Comparison of ENCODE assay signal across 8 mouse cellular contexts in genomic region chr8:85083108-85083813, GRCm38 (mm10). TPM values are rescaled to one million over a fixed set of nuclear protein-coding genes. Genes with fewer than 3 reads are reported as not detected.
A peak's percentile ranks its signal among the peaks of the same experiment; 100 is the strongest.
DNase-seq lines count a peak whose midpoint lies in the region; ATAC-seq lines count a peak whose summit lies in the region.

Gene Man2b1, plus strand, starts transcription at chr8:85083270.

- H3K4me3 ChIP-seq in hindbrain, embryonic 11.5 days (ENCODE audit: low read depth, low read length) = peak within 1 kb of the TSS; percentile 49

- no peak within 1 kb of the TSS for H3K27ac ChIP-seq in hindbrain, embryonic 11.5 days (ENCODE audit: low read depth, low read length)

- peak; percentile 80 for DNase-seq in MN1 (ENCODE audit: low spot score)
- peak; percentile 88 for DNase-seq in cerebellum, adult 9-10 months
- peak; percentile 88 to 93 for DNase-seq in frontal cortex, adult 2 months (ENCODE audit: extremely low spot score in 1 of 2, low spot score in 1 of 2)
- peak; percentile 77 for DNase-seq in hindbrain, embryonic 11.5 days (ENCODE audit: low spot score)
- peak; percentile 75 to 92 for DNase-seq in layer of hippocampus, postnatal 14 days (ENCODE audit: low spot score in 2 of 2)
- DNase-seq in lung, postnatal 14 days = peak; percentile 91
- peak; percentile 58 for DNase-seq in retina, adult 2 months (ENCODE audit: low read depth, low spot score)
- peak; percentile 83 to 87 for DNase-seq in thymus, postnatal 36 days

- WGBS in hindbrain, embryonic 11.5 days = 2% methylated on average over 30 of the region's 30 CpGs

- H3K9ac ChIP-seq in hindbrain, embryonic 11.5 days (ENCODE audit: low read depth, low read length) = peak within 1 kb of the TSS; percentile 49

- peaks cover 3% of the 10 kb centered on the region; the same call in 1 of the 2 replicates for H3K4me1 ChIP-seq in hindbrain, embryonic 11.5 days (replicated peaks; ENCODE audit: control insufficient read depth, insufficient read depth, low read length)

- peak; percentile 73 for ATAC-seq in hindbrain, embryonic 11.5 days (ENCODE audit: low FRiP score)

- H3K36me3 ChIP-seq in hindbrain, embryonic 11.5 days (ENCODE audit: control insufficient read depth, insufficient read depth, low read length) = no peaks in the 10 kb centered on the region

- peak within 1 kb of the TSS; percentile 83 for H3K4me2 ChIP-seq in hindbrain, embryonic 11.5 days (replicated peaks; ENCODE audit: low read depth, low read length)

- H3K9me3 ChIP-seq in hindbrain, embryonic 11.5 days (ENCODE audit: control insufficient read depth, low read length) = no peaks in the 10 kb centered on the region

- no peaks in the 10 kb centered on the region for H3K27me3 ChIP-seq in hindbrain, embryonic 11.5 days (ENCODE audit: control insufficient read depth, insufficient read depth, low read length)

RNA-seq across cellular contexts. Expression of gene Man2b1, which starts in this region (rescaled TPM):
- polyA plus RNA-seq in frontal cortex, adult 2 months (2012; rRNA removed) = 40.2 and 46.9 TPM in 2 replicates
- 16.7 and 16.9 TPM in 2 replicates for polyA plus RNA-seq in hindbrain, embryonic 11.5 days (2014; fragmentation: Nextera tagmentation; extraction: Ambion mirVana)
- total RNA-seq in layer of hippocampus, postnatal 14 days (2021) = 10 to 100 TPM; 39.6 to 42.7 TPM
